Mouse (Mus musculus) right cerebral cortex, adult 18-20 months (tissue): ENCODE results near the gene Ndufs2.

Source experiments
- DNase-seq: peaks from one replicate; pipeline ENCODE4 v3.0.0; 2022; ENCODE audit warnings: mixed read lengths

The Ndufs2 gene

GRCm38 (mm10) chr1:171278436-171278835 is 27.2 kb upstream of the Ndufs2 start:
- DNase-seq = no peak

- DNase-seq = no peak
Observed at GRCm38 (mm10) chr1:171277736-171278135, 26.5 kb upstream of the Ndufs2 start.

GRCm38 (mm10) chr1:171276110-171276748 is 25.0 kb upstream of the Ndufs2 start:
- DNase-seq = no peak

- DNase-seq = no peak
Observed at GRCm38 (mm10) chr1:171275144-171275734, 24.1 kb upstream of the Ndufs2 start.

- DNase-seq = no peak
Observed at GRCm38 (mm10) chr1:171274171-171274570, 23.0 kb upstream of the Ndufs2 start.

- no peak for DNase-seq
Observed at GRCm38 (mm10) chr1:171272086-171272485, 20.9 kb upstream of the Ndufs2 start.

GRCm38 (mm10) chr1:171271622-171272021 is 20.4 kb upstream of the Ndufs2 start:
- no peak for DNase-seq

GRCm38 (mm10) chr1:171271196-171271595 is 20.0 kb upstream of the Ndufs2 start:
- DNase-seq = no peak

GRCm38 (mm10) chr1:171270573-171270900 is 19.3 kb upstream of the Ndufs2 start:
- DNase-seq = no peak

GRCm38 (mm10) chr1:171269848-171270572 is 18.8 kb upstream of the Ndufs2 start, which contains the start of gene B4galt3:
Gene B4galt3, plus strand, starts transcription at chr1:171270328.
- peak; percentile 95 for DNase-seq

GRCm38 (mm10) chr1:171268341-171268740 is 17.2 kb upstream of the Ndufs2 start:
- DNase-seq = no peak

GRCm38 (mm10) chr1:171265971-171266744 is 15.0 kb upstream of the Ndufs2 start:
- DNase-seq = no peak

GRCm38 (mm10) chr1:171263666-171264461 is 12.7 kb upstream of the Ndufs2 start:
- DNase-seq = no peak

GRCm38 (mm10) chr1:171263185-171263611 is 12.0 kb upstream of the Ndufs2 start:
- DNase-seq = no peak

- DNase-seq = peak; percentile 90
Observed at GRCm38 (mm10) chr1:171262594-171263130, 11.5 kb upstream of the Ndufs2 start.

GRCm38 (mm10) chr1:171260316-171260715 is 9.1 kb upstream of the Ndufs2 start:
- no peak for DNase-seq

- DNase-seq = no peak
Observed at GRCm38 (mm10) chr1:171258921-171259320, 7.7 kb upstream of the Ndufs2 start.

GRCm38 (mm10) chr1:171257781-171258180 is 6.6 kb upstream of the Ndufs2 start:
- DNase-seq = no peak

- DNase-seq = peak; percentile 55
Observed at GRCm38 (mm10) chr1:171256937-171257548, 5.9 kb upstream of the Ndufs2 start.

GRCm38 (mm10) chr1:171256095-171256818 is 5.1 kb upstream of the Ndufs2 start:
- DNase-seq = no peak

GRCm38 (mm10) chr1:171252415-171252814 is 1.2 kb upstream of the Ndufs2 start:
- DNase-seq = no peak
